Mouse (Mus musculus) frontal cortex, postnatal 36 days (tissue): ENCODE data around the gene Nebl.

ENCODE experiments used
- DNase-seq, 2 experiments: peaks; one replicate each; pipeline ENCODE4 v3.0.0; 2022; ENCODE audit warnings: low spot score in 2 of 2

The Nebl gene

DNA sequence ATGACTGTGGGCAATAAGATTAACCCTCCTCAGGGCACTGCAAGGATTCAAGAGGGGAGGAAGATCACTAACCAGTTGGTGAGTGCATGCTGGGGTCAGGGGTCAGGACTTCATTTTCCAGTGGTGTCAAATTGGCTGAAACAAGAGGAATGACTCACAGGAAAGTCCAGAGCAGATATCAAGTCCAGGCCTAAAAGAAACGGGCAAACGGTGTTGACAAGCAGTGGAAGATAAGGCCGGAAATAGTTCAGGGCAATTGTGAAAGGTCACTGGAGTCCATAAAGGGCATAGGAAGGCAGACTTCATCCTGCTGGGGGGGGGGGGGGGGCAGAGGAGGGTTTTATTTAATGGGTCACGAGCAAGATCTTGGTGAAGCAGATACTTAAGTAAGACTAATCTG, 207.5 kb downstream of the Nebl start:
- no peak for DNase-seq

DNA sequence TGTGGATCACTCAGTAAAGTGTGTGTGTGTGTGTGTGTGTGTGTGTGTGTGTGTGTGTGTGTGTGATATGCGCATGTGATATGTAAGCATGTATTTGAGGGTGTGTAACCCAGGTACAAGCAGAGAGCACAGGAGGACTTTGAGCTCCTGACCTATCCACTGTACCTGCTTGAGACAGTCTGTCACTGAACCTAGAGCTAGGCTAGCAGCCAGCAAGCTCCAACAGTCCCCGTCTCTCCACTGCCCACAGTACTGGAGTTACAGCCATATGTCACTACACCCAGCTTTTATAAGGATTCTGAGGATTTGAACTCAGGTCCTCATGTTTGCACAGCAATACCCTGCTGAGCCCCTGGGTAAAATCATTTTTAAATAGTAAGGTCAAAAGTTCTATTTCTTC, 215.6 kb downstream of the Nebl start:
- DNase-seq = no peak

DNA sequence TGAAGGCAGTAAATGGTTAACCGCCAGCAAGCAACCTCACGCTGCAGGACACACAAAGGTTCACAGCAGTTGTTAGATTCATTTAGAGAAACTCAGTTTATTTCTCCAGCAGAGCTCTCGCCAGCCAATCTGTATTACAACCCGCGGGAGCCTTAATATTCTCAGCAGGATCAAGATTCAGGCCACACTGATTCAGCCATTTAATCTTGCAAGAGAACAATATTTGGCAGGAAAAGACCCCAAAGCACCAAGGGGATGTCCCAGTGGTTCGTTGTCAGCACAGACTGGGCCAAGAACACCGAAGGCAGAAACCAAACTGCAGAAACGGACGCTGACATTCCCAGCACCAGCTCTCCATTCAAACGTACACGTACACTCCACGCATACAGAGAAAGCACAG, 216.5 kb downstream of the Nebl start:
- DNase-seq = no peak

DNA sequence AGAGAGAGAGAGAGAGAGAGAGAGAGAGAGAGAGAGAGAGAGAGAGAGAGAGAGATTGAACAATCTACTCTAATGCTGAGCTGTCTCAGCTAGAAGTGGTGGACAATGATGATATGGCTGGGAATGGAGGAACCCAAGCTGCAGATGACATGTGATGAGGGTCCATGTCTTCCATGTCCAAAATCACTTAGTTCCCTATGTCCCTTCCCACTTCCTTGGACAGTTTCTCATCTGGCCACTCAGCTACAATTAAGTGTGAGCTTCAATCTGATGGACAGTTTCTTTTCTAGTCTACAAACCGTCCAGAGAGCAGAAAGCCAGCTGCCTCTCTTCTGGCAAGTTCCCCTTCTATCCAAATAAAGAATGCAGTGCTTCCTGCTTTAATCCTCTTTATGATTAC, 221.3 kb downstream of the Nebl start:
- no peak for DNase-seq

DNA sequence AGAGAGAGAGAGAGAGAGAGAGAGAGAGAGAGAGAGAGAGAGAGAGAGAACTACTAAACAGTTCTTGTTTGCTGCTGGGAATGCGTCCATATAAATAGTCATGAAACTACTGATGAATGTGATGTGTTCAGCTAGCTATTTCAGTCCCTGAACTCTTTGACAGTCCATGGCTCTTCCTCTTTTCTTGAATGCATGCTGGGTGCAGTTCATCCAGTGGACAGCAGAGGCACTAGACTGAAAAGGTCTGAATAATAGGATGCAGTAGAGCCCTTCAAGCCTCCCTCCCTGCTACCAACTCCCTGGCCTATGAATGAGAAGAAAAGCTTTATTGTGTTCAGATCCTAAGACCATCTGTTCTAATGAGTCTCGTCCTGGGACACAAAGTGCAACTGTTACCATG, 223.9 kb downstream of the Nebl start:
- no peak for DNase-seq

DNA sequence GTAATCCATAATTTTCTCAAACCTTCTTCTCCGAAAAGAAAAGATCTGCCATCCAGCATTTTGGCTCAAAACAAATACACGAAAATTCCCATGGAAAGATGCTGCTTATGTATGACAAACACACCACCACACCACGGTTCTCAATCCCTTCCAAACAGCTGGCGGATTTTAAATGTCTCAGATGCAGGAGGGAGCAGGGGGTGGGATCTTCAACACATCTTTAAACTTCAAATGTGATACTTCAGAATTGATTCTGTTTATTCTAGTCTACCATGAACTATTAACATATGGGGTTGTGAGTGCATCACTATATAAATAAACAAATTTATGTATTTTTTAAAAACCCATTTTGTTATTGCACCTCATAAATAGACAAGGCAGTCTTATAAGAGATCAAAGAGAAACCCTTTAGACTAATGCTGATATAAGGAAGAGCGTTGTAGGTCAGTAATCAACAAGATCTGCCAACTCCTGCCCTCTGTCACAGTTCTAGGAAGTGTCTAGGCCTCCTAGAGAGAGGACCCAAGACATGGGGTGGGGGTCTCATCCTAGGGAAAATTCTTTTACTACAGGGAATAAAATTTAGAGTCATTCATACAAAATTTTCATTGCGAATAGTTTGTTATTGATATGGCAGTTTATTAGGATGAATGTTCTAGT, 227.0 kb downstream of the Nebl start:
- no peak for DNase-seq

DNA sequence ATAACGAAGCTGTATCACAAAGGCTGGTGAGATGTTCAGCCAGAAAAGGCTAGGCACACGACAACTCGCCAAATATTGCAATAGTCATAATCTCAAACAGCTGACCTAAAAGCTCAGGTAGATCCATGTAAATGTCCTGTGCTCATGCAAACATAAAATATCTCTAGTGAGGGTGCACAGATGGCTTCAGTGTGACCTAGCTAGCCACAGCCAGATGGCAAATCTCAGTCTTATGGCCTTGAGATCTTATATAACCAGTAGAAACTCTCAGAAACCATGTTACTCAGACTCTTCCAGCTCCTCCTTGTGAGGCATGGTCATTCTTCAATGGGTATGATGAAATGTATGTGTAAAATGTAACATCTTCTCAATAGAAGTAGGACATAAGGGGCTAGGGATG, 230.2 kb downstream of the Nebl start:
- no peak for DNase-seq

DNA sequence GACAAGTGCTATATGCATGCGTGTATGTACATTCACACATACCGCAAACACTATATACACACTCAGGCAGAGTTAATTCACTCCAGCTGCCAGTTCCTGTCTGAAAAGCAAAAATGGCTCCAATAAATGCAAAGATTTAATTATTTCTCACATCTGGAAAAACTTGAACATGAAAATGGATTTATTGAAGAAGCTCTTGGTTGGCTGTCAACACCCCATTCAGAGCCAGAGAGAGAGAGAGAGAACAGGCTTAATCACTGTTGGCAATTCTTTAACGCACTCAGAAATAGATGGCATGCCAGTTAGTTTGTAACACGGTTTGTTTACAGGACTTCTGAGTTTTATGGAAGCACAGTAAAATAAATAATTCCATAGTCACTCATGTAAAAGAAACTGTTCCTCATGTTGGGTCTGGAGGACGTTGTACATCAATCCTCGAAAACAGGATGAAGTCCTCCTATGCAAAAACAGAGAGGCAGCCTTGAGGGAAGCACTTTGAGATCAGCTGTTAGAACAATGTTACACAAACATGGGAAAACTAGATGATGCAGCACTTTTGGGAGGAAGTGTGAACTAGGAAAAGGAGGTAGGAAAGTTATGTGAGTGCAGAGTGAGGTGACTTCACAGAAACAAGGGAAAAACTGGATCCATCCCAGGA, 265.6 kb downstream of the Nebl start:
- no peak for DNase-seq

DNA sequence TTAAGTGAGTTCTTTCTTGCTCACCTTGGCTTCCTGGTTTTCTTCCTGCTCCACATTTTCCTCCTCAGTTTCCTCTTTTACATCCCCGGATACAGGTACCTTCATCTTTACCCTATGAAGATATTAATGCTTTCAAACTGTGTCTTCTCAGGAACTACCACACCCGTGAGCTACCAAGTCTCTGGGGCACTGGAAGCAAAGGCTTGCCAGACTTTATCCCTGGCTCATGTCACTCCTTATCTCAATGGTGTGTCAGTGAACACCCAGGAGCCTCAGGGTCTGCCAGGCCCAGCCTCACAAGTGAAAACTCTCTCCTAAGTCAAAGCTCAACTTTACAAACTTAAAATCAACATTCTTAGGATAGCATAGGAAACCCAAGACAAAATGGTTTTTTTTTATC, 270.8 kb downstream of the Nebl start:
- no peak for DNase-seq

DNA sequence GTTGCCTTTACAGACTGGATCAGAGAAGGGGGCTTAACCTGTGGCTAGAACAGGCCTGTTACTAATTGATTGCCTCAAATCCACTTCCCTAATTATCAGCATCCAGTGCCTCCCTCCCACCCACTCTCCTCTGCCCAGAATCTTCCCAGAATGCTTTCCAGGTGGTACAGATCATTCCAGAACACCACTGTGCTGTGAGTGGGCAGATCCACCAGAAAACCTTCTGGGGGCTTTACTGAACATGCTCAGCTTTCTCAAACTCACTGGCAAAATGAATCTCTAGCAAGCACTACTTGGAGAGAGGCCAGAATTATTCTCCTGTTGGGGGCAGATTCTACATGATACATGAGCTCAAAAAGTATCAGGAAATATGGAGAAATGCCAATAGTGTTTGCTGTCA, 277.6 kb downstream of the Nebl start:
- peak in 1 of 2 experiments; percentile 7 for DNase-seq

DNA sequence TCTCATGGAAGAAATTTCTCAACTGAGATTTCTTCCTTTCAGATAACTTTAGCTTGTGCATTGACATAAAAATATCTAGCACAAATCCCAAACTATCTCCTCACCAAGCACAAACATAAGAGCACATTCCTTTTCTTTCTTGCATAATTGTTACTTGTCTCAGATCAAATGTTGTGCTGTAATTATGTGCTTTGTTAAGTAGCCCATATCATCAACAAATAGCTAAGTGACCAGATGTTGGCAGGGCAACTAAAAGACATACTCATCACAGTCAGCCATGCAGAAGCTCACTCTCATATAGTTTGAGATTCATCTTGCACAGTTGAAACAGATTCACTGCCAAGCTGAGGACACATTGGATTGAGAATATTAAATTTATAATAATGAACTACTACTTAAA, 282.9 kb downstream of the Nebl start:
- DNase-seq = no peak

DNA sequence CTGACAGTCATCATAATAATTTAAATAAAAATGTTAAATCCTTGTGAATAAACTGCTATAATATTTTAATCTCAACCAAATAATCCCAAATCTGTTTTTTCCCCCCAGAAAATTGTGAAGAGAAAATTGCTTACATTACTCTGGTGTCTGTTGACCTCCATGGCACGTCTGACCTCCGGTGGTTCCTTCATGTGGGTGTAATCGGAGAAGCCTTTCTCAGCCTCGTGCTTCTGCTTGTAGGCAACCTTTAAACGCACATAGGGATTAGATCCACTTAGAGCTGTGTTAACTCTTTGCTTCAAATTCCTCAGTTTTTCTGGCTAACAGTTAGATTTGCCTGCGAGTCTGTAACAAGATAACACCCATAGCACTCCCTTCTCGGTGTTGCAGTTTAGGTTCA, 287.7 kb downstream of the Nebl start:
- DNase-seq = no peak

DNA sequence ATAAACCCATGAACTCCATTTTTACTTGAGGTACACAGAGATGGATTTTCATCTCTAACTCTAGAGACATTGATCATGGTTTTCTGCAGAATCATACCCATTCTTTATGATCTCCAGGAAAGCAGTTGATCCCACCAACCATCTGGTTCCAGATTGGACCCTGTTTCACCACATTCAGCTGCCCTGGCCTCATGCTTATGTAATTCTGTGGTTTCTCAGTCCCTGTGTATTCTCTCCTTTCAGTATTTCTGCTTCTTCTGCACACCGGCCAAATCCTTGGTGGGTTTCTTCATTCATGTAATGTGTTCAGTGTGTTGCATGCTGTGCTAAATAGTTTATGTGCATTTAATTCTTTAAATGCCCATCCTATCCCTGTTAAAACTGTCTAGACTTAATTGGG, 292.9 kb downstream of the Nebl start:
- no peak for DNase-seq

DNA sequence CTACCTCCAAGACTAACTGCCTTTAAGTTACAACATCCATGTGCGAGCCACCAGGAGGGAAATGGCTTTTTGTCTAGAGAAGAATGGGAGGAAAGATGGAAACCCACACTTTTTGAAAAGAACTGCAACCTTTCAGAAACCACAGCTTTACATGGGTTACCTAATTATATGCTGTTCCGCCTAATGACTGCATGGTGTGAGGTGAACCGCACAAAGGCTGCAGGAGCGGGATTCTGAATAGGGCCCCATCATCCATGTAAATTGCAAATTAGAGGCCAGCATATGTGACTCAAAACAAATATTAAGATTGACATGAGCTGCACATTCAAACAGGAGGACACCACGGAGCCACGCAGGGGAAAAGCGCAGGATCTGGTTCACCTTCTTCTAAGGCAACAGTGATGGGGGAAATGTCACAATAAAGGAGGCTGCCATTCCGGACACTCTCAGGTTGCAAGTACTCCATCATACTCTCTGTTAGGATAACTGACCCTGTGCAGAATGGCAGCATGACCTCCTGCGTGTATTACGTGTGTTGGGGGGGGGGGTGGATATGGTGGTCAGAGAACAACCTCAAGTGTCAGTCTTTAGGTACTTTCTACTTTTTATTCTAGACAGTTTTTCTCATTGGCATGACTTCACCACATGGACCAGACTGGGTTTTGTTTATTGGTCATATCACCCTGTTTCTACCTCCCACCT, 294.4 kb downstream of the Nebl start:
- no peak for DNase-seq

DNA sequence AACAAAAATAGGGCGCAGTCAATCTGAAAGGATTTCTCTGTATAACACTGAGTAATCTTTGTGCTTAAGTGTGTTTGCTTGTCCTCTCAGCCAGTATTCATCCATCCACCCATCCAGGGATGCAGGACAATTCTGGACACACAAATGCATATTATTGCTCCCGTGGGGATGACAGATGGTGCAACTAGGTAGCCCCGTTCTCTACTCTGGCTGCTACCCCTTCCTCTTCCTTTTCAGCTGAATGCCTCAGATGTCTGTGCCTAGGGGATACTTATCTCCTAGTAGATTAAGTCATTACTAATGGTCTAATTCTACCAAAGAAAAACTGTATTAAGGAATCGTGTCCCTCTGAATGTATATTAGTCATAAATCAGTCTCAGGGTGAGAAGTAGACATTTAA, 296.0 kb downstream of the Nebl start:
- DNase-seq = no peak

DNA sequence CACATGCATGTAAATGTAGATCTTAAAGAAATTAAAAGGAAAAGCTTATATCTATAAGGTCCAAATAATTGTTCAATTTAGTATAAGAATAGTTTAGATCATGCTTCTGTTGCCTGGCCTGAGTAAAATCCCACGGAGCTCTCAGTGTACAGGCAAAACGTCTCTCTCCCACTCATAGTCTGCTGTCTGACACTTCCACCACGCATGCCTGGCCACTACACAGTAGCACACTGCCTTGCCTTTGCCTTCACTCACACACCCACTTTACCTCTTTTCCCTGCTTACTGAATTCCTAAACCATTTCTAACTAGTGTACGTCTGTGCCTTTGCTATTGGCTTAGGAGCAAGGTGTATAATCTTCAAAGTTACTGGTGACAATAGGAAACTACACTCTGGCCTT, 302.2 kb downstream of the Nebl start:
- DNase-seq = peak in 1 of 2 experiments; percentile 30

DNA sequence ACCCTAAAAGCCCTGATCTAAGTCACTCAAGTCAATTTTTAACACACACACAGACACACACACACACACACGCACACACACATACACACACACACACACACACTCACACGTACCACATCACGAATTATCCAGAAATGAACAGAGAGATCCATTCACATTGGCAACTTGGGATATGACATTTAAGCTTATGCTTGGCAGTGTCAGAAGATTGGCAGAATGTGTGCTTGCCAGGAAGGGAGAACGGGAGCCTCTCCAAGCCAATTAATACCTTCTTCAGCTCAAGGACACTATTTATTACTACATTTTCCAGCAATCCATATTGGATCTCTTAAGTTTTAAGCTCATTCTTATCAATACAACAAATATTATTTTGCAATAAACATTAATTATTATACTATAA, 303.1 kb downstream of the Nebl start:
- no peak for DNase-seq

DNA sequence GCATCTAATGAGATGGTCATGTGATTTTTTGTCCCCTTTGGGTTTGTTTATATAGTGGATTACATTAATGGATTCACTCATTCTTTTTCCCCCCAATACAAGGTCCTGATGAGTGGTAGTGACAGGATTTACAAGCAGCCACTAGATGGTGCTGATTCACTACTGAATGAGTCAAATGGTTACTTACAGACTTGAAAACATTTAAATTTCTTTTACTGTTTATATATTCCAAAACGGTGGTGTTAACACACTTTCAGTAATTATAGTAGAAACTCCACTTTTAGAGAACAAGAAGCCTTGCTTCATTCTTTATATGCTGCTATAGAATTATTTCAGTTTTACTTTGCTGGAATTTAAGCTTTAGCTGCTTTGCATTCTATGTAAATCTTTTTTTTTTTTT, 308.3 kb downstream of the Nebl start:
- DNase-seq = peak in 1 of 2 experiments; percentile 51

DNA sequence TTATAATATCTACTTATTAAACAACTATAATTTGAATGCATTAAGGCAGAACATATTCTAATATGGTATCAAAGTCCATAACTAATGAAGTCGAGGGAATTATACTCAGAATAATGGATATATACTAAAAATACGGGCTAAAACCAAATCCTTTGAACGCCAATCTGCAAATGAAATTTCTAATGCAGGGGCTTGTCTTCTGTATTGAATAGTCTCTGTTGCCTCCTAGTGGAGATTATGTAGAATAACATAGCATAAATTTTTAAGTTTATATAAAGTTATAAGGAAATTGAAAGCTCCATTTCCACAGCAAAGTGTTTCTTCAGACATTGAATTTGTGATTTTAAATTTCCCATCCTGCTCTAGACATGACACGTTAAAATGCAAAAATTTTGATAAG, 315.9 kb downstream of the Nebl start:
- no peak for DNase-seq

DNA sequence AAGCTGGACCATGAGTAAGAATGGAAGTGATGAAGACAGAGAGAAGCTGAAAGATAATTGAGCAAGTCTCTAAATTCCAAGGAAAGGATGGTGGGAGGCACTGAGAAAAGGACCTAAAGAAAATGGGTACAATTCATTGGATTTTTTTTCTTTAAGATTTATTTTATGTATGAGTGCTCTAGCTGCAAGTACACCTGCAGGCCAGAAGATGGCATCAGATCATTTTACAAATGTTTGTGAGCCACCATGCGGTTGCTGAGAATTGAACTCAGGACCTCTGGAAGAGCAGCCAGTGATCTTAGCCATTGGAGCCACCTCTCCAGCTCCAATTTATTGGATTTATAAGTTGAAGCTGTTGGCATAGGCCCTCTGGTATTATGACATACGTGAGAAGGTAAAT, 316.9 kb downstream of the Nebl start:
- no peak for DNase-seq

DNA sequence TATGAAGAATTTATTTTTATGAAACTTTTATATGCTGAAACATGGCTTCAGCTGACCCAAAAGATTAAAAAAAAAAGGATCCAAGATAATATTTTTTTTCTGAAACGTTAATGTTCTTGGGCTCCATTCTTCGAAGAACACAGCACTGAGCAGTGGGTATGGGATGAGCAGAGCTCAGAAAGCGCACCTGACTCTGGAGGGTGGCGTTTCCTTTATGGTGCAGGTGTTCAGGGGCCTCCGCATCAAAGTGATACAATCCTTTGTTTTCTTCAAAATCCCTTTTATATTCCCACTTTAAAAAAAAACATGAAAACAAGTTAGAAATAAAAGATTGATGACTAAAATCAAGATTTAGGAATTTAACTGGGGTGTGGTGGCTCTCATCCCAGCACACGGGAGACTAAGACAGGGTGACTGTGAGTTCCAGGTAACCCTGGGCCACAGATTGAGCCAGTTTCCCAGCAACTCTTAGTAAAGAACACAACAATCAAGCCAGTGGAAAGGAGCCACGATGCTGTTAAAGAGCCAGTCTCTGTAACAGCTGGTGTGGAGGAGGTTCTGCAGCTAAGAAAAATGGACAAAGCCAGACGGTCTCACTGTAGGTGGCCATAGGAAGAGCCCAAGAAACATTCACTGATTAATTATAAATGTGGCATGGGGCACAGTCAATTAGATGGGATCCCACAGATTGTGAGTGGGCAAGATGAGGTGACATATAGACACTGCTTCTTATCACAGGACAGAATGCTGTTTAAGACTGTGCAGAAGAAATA, 317.6 kb downstream of the Nebl start:
- peak; percentile 22 to 59 for DNase-seq

DNA sequence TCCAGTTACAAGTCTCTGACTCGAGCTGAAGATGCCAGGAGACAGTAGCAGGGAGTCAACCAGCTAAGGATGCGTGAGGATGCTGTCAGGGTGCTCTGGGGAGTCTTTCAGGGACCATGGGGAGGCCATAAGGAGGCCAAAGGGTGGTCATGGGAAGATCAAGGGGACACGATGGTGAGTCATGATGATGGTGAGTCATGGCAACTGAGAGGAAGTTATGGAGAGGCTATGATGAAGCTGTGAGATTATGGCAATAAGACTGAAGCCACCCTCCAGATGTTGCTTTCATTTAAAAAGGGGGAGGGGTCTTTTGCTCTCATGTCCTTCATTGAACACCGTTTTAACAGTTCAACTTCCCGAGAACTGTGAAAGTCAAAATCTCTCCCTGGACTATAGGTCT, 322.0 kb downstream of the Nebl start:
- no peak for DNase-seq
